Mouse (Mus musculus) heart, postnatal 36 days (tissue): ENCODE measurements around the gene Rpl19. TPM values are rescaled to one million over a fixed set of nuclear protein-coding genes. Genes with fewer than 3 reads are reported as not detected.

Experiments
- microRNA-seq, 2 experiments: library from miRNA; unstranded; fragments of <30 nt; microRNA quantifications; one replicate each; pipeline ENCODE4 v1.2.0; 2021; ENCODE audit warnings: borderline number of aligned reads in 2 of 2
- total RNA-seq, 2 experiments: library from RNA; stranded (reverse); gene quantifications; 2 replicates each; pipeline ENCODE4 v1.2.3; 2021

Gene Rpl19
- total RNA-seq, 2 experiments from 2014 or later: 537 to 577 TPM

Small RNAs within 50 kb of the gene (microRNA-seq; reads per million reads assigned to microRNA genes)
- 0 reads per million in 2 experiments for gene Gm27597

Other genes with a start within 250 kb of the Rpl19 start
- 100 to 1,000 TPM; 522 TPM for gene Rpl23, start 244.3 kb upstream of the Rpl19 start, total RNA-seq
- gene Lasp1, start 227.7 kb upstream of the Rpl19 start, total RNA-seq: 10 to 100 TPM; 37.7 to 40.7 TPM
- gene B230217C12Rik, start 185.9 kb upstream of the Rpl19 start, total RNA-seq: 1 to 10 TPM in 1 of 2 experiments, under 1 TPM in 1; 1.00 to 1.4 TPM
- under 1 TPM; 0.35 to 0.69 TPM for gene Fbxo47, start 142.6 kb upstream of the Rpl19 start, total RNA-seq
- 1 to 10 TPM; 5.1 to 6.2 TPM for gene Plxdc1, start 40.3 kb upstream of the Rpl19 start, total RNA-seq
- under 1 TPM; 0.65 to 0.80 TPM for gene Arl5c, start 30.5 kb upstream of the Rpl19 start, total RNA-seq
- gene Cacnb1, start 3.7 kb upstream of the Rpl19 start, total RNA-seq: 1 to 10 TPM; 6.1 to 6.2 TPM
- under 1 TPM in 1 of 2 experiments, not detected in 1; 0.17 TPM for gene Stac2, start 26.8 kb downstream of the Rpl19 start, total RNA-seq
- gene Fbxl20, start 123.7 kb downstream of the Rpl19 start, total RNA-seq: 10 to 100 TPM; 20.3 to 27.1 TPM
- gene Med1, start 166.6 kb downstream of the Rpl19 start, total RNA-seq: 10 to 100 TPM; 38.0 to 40.6 TPM
- gene Cdk12, start 176.3 kb downstream of the Rpl19 start, total RNA-seq: 10 to 100 TPM; 22.5 to 25.2 TPM